Mouse (Mus musculus) regulatory T cell (primary cell): ENCODE results near the gene Lrrc7.

Source experiments
- in situ Hi-C: fragments of 300-600 bp; cut with MboI, MseI; formaldehyde crosslinking; loops from one replicate; pipeline ENCODE4 v1.15.1; 2025; ENCODE audit warnings: high pct_unique_total_duplicates

The Lrrc7 gene

GRCm38 (mm10) chr3:158068613-158069263 is 493.3 kb downstream of the Lrrc7 start:
- in situ Hi-C loops: no loop called here

GRCm38 (mm10) chr3:158067916-158068315 is 494.1 kb downstream of the Lrrc7 start:
- in situ Hi-C loops: no loop called here

GRCm38 (mm10) chr3:158065256-158065655 is 496.8 kb downstream of the Lrrc7 start:
- in situ Hi-C loops: no loop called here

GRCm38 (mm10) chr3:158061811-158062523 is 500.1 kb downstream of the Lrrc7 start:
- in situ Hi-C loops: no loop called here

GRCm38 (mm10) chr3:158060621-158061291 is 501.3 kb downstream of the Lrrc7 start:
- in situ Hi-C loops: no loop called here

GRCm38 (mm10) chr3:158049508-158049907 is 512.5 kb downstream of the Lrrc7 start:
- in situ Hi-C loops: no loop called here

GRCm38 (mm10) chr3:158040755-158041154 is 521.3 kb downstream of the Lrrc7 start:
- in situ Hi-C loops: no loop called here

- in situ Hi-C loops: loop anchor here (5.0 kb wide), 1 partner anchor 91 kb away; the partner anchor contains the start of gene Ankrd13c
These were observed 523.9 kb downstream of the Lrrc7 start for GRCm38 (mm10) chr3:158038106-158038505.

- in situ Hi-C loops: loop anchor here (5.0 kb wide), 1 partner anchor 89 kb away; the partner anchor contains the start of gene Ankrd13c
These were observed 525.6 kb downstream of the Lrrc7 start, which contains the start of the genes Srsf11 and Lrrc40 for GRCm38 (mm10) chr3:158036329-158036988. Gene Srsf11, minus strand, starts transcription at chr3:158036639. Gene Lrrc40, plus strand, starts transcription at chr3:158036662.

GRCm38 (mm10) chr3:158035866-158036265 is 526.2 kb downstream of the Lrrc7 start:
- in situ Hi-C loops: loop anchor here (5.0 kb wide), 1 partner anchor 89 kb away; the partner anchor contains the start of gene Ankrd13c
